Mouse (Mus musculus): ENCODE results near the gene Errfi1.
"Not testable (repeated sequence)": the region's sequence is repeated elsewhere in the genome, so short reads cannot be mapped to it uniquely, and the experiment has no call there.

The Errfi1 gene

DNA sequence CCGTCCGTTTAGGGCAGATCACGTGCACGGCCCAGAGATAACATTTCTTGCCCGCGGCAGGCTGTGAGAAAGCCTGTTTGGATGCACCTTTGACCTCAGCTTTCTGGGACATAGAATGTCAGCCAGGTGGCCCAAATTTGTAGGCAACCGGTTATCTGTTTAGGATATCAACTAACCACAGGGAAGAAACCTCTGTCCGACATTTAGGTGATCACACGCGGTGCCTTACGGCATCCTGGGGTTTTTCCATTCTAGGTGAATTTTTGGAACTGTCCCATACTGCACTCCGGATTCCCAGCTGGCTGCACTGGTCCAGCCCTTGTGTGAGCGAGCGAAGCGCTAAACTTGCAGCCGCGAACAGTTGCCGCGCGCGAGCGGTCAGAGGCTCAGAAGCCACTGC lies 25.9 kb downstream of the Errfi1 start:
- DNase-seq (ENCODE audit: low read depth, low spot score) = no peak

- DNase-seq (ENCODE audit: low read depth, low spot score) = no peak
Observed at GRCm38 (mm10) chr4:150880364-150880763, 26.6 kb downstream of the Errfi1 start.

- no peak for DNase-seq (ENCODE audit: low read depth, low spot score)
Observed at GRCm38 (mm10) chr4:150882632-150883031, 28.9 kb downstream of the Errfi1 start.

DNA sequence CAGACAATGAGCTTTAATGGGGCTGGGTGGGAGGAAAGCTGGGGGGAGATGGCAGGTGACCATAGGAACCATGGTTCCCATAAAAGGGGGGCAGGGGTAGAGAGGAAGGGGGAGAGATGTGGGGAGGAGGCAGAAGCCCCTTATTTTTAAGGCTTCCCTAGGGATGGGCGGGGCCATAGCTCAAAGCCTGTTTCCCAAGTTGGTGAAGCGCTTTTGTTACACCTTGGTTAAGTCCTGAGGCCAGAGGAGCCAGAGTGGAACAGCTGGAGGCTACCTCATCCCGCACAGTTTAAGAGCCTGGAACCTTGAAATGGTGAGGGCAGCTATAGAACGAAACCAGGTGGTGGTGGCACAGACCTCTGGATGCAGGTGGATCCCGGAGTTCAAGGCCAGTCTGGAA lies 34.2 kb downstream of the Errfi1 start:
- no peak for DNase-seq (ENCODE audit: low read depth, low spot score)

GRCm38 (mm10) chr4:150888492-150888891 lies 34.8 kb downstream of the Errfi1 start:
- DNase-seq (ENCODE audit: low read depth, low spot score) = no peak

DNA sequence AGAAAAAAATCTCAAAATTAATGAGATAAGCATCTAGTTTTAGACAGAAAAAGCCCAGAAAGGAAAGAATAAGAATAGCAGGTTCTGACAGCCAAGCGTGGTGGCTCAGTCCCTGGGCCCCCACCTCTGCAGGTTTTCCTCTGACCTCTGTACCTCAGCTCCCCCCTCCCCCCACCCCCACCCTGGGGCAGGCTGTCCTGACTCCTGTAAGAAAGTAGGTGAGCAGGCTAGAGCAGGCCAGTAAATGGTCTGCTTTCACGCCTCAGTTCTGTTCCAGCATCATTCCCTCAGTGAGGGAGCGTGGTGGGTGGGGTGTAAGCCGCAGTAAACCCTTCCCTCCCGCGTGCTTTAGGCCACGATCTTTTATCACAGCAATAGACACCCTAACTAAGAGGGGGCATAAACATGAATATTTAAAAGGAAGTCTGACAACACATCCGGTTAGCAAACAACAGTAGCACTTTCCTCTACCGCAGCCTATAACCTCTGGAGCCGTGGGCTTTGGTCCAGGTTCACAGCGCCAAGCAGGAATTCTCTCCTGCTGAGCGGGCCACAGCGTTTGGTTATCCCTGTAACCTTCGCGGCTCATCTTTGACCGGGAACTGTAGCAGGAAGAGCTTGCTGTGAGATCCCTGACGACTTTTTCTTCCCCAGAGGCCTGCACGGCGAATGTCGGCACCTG lies 35.7 kb downstream of the Errfi1 start:
- no peak for DNase-seq (ENCODE audit: low read depth, low spot score)

- no peak for DNase-seq (ENCODE audit: low read depth, low spot score)
Observed at GRCm38 (mm10) chr4:150889955-150890315, 36.2 kb downstream of the Errfi1 start.

DNA sequence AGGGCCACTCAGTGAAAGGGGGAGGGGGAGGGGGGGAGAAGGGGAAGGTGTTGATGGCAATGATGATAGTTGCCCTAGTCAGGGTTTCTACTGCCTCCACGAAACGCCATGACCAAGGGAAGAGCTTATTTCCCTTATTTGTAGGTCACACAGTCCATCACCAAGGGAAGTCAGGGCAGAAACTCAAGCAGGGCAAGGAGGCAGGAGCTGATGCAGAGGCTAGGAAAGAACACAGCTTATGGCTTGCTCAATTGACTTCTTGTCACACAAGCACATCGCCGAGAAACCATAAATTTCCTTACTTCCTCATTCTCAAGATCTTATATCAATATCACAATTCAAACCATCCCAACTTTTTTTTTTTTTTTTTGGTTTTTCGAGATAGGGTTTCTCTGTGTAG lies 37.6 kb downstream of the Errfi1 start:
- no peak for DNase-seq (ENCODE audit: low read depth, low spot score)

DNA sequence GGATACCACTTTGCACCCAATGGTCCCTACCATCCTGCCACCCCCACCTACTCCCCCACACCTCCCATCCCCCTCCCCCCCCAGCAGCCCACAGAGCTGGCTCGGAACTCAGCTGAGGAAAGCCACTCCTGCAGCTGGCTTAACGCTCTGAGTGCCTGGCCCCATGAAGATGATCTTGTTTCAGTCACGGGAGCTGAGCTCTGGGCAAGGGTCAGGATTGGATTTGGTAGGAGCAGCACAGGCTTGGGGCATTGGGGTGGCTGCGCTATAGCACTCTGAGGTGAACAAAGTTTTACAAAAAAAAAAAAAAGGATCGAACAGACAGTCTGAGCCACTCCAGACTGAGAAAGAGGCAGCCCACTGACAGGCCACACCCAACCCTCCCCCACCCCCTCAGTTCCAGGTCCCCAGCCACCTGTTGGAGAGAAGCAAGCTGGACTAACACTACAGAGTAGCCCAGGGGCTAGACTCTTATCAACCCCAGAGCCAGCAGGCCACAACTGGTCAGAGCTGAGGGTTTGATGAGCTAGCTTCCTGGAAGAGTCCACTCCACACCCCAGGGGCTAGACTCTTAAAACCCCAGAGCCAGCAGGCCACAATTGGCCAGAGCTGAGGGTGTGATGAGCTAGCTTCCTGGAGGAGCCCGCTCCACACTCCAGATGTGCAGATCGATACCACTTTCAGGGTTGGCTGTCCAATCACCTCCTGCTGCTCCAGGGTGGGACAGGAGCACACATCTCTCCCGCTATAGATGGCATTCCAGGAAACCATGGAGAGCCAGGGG lies 41.2 kb downstream of the Errfi1 start:
- no peak for DNase-seq (ENCODE audit: low read depth, low spot score)

- no peak for DNase-seq (ENCODE audit: low read depth, low spot score)
Observed at GRCm38 (mm10) chr4:150896896-150897624, 43.3 kb downstream of the Errfi1 start.

DNA sequence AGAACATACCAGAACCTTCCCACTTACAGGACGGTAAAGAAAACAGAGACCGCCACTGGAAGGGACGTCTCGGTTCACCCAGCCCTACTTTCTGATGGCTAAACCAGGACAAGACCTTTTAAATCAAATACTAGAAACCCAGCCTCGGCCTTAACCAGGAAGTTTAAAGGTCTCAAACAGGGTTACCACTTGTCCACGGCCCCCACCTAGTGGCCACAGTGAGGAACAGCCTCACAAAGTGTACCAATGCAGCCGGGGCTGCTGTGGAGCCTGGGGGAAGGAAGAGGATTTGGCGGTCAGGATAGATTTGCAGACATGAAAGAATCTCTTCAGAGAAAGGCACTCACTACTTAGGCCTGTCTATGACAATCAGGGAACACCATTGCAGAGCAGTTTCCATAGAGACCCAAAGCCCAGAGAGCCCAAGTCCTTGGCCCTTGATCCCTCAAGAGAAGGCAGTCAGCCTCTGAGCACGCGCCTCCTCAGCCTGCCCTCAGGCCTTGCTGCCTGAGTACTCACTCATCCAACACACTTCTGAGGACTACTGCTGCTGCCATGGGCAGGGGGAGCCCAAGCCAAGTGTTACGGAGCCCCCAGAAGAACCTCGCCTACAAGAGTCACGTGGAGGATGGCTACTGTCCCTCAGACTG lies 45.1 kb downstream of the Errfi1 start:
- peak; percentile 82 for DNase-seq (ENCODE audit: low read depth, low spot score)

DNA sequence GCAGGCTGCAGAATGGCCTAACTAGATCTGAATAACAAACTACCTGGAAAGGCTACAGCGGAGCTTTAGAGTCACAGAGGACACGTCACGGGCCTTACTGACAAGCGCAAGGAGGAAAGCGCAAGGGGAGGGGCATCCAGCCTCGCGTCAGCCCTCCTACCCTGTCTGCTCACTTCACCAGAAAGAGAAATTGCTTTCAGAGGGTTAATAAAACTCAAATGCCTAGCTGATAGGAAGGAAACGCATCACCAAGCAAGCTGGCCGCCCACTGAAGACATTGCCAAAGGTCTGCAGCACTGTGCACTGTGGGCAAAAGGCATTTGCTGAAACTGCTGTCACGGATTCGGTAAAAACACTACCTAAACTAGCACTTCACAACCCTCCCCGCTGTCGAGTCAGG lies 46.8 kb downstream of the Errfi1 start:
- DNase-seq (ENCODE audit: low read depth, low spot score) = no peak

- peak; percentile 81 for DNase-seq (ENCODE audit: low read depth, low spot score)
Observed at GRCm38 (mm10) chr4:150901651-150902050, 47.9 kb downstream of the Errfi1 start.

DNA sequence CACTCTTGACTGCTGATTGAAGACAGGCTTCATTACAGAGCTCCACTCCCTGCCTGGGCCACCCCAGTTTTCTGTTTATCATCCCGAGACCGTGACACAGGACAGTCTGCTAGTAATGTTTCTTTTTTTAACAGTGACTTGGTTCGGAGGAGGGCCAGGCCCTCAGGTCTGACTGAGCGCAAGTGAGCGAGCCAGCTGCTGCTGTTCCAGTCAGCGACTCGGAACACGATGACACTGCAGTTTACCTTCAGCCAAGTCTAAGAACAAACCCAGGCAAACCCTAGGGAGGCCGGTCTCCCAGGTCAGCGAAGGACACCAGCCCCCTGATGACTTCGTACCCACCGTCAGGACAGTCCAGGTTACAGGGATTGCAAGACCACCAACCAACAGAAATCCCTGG lies 48.3 kb downstream of the Errfi1 start:
- DNase-seq (ENCODE audit: low read depth, low spot score) = no peak

- DNase-seq (ENCODE audit: low read depth, low spot score) = no peak
Observed at GRCm38 (mm10) chr4:150903091-150903742, 49.5 kb downstream of the Errfi1 start.

DNA sequence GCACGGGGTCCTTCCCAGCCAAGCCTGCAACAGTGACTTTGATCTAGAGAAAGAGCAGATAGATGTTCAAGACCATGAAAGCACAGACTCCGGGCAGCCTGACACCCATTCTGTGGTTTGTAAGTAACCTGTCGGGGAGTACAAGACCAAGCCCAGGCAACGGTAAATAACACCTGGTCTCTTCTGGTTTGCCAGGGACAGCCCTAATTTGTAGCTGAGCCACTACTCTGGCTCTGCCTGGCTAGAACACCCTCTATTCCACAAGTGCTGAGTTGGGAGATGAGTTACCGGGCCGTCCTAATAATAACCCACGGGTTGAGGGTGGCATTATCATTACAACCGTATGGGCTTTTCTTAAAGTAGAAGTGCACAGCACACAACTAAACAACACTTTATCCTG lies 53.4 kb downstream of the Errfi1 start:
- DNase-seq (ENCODE audit: low read depth, low spot score) = no peak

DNA sequence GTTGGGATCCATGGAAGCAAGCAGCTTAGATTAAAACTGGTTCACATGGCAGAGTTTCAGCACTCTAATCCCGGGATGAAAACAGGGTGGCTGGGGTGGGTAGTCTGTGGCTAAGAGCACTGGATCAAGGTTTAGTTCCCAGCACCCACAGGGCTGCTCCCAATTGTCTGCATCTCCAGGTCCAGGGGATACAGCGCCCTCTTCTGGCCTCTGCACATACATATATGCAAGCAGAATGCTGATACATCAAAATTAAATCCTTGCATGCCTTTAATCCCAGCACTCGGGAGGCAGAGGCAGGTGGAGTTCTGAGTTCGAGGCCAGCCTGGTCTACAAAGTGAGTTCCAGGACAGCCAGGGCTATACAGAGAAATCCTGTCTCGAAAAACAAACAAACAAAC lies 54.8 kb downstream of the Errfi1 start:
- not testable (repeated sequence) for DNase-seq (ENCODE audit: low read depth, low spot score)

GRCm38 (mm10) chr4:150909451-150910156 lies 55.9 kb downstream of the Errfi1 start:
- DNase-seq (ENCODE audit: low read depth, low spot score) = peak; percentile 100

DNA sequence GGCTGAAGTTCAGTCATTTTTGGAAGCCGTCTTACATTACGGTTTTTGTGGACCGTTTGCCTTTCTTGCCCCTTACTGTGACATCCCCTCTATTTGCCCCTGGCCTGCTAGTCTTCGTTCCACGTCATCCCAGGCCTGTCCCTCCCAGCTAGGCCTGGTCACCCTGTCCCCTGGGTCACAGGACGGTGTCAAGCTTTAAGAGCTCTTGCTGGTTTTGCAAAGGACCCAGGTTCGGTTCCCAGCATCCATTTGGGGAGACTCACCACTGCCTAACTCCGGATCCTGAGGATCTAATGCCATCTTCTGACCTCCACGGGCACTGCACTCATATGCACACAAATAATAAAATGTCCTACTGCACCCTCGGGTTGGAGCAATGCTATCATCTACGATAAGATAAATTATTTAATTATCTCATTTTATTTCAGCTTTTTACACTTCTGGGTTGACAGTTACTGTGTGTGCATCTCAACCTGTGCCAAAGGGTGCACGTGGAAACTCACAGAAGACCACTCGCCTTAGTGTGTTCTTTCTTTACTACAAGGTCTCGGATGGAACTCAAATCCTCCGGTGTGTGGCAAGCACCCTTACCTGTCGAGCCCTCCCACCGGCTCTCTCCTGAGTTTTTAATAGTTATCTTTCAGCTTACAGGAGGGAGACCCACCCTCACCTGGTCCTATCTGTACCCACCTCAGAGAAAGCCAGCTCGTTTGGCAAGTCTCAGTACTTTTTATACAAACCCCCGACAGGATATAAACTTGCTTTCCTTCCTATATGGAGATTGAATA lies 56.6 kb downstream of the Errfi1 start:
- no peak for DNase-seq (ENCODE audit: low read depth, low spot score)

- no peak for DNase-seq (ENCODE audit: low read depth, low spot score)
Observed at GRCm38 (mm10) chr4:150913743-150914142, 60.0 kb downstream of the Errfi1 start.
